Mouse (Mus musculus): ENCODE results near the gene Csf3. TPM values are rescaled to one million over a fixed set of nuclear protein-coding genes. Genes with fewer than 3 reads are reported as not detected.

The Csf3 gene
- total RNA-seq, 2 experiments from 2014 or later = not detected

DNA sequence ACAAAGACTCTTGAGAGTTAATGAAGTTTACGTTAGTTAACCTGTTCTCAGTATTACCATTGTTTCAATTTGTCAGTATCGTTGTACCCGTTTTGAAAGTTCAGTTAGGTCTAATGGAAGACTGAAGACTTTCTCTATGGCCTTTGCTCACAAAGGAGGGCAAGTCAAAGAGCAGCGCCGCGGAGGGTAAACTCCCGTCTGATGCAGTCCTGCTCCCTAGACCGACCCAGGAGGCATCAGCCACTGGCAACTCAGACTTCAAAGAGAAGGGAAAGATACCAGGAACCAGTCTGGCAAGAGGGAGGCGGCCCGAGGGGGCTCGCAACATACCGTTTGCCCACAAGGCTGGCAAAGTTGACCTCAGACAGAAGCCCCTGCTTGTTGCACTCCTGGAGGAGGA is 12.6 kb downstream of the Csf3 start:
- H3K27ac ChIP-seq = no peak overlapping the region
- no peak for DNase-seq (ENCODE audit: extremely low spot score in 1 of 2, low spot score in 2 of 2)
- intact Hi-C loops (cut with DNase I) = no loop called here
- TF ChIP-seq CTCF (IDR thresholded peaks at IDR 0.05) = no peak
- no peak overlapping the region for H3K4me3 ChIP-seq

DNA sequence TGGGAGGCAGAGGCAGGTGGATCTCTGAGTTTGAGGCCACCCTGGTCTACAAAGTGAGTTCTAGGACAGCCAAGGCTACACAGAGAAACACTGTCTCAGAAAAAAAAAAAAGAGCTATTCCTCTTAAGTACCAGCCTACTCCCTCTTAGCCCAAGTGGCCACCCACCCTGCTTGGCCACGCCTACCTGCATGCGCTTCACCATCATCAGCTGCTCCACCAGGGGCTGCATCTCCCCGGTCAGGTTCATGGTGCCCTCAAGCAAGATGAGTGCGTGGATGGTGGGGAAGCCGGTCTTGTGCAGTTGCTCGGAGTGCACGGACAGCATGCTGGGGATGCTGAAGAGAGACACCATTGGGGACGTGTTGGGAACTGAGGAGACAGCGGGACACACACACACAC is 14.9 kb downstream of the Csf3 start:
- intact Hi-C loops (cut with DNase I) = loop anchor here (5.0 kb wide), 1 partner anchor 36 kb away; no protein-coding TSS in a partner anchor

DNA sequence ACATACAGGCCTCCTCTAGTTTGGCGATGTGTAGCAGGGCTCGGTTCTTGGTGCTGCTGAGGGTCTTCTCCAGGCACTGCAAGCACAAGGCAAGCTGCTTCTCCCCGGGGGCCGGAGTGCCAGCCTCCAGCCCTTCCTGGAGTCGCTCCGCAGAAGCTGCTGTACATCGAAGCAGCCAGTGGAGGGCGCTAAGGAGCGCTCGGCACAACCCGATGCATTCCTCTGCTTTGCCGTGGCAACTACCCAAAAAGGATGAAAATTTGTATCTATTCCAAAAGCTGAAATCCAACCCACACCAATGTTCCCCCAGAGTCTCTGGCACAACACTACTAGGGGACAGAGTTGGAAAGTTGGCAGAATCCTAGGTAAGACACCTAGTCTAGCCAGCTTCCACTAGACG is 16.8 kb downstream of the Csf3 start:
- intact Hi-C loops (cut with DNase I) = loop anchor here (2.0 to 5.0 kb wide), 2 partner anchors 23 to 34 kb away; partner anchors contain the start of gene Thra
- peak; percentile 80 to 89 for DNase-seq (ENCODE audit: extremely low spot score in 1 of 2, low spot score in 2 of 2)
- H3K4me3 ChIP-seq = no peak overlapping the region
- H3K27ac ChIP-seq = peak overlapping the region; percentile 50
- TF ChIP-seq CTCF (IDR thresholded peaks at IDR 0.05) = peak; percentile 97

More for the DNA sequence above, 14.9 kb downstream of the Csf3 start:
- no peak for DNase-seq (ENCODE audit: extremely low spot score in 1 of 2, low spot score in 2 of 2)
- Histone ChIP-seq H3K27ac (no peak overlapping the region), H3K4me3 (no peak overlapping the region)
- no peak for TF ChIP-seq CTCF (IDR thresholded peaks at IDR 0.05)

DNA sequence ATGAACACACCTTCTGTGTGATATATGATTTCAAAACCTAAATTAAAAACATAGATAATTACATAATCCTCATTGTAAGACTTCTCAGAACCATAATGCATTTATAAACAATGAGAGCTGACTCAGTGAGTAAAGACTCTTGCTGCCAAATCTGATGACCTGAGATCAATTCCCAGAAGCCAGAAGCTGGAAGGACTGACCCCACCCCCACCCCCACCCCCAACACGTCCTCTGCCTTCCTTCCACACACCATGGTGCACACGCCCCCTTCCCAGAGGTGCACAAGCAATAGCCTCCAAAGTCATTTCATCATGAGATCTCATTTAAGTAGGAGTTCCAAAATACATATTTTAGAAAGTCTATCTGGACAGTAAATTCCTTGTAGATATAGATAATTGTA is 19.7 kb downstream of the Csf3 start:
- TF ChIP-seq CTCF (IDR thresholded peaks at IDR 0.05) = no peak
- intact Hi-C loops (cut with DNase I) = no loop called here
- no peak for DNase-seq (ENCODE audit: extremely low spot score in 1 of 2, low spot score in 2 of 2)
- H3K27ac ChIP-seq = peak overlapping the region; percentile 79
- no peak overlapping the region for H3K4me3 ChIP-seq

DNA sequence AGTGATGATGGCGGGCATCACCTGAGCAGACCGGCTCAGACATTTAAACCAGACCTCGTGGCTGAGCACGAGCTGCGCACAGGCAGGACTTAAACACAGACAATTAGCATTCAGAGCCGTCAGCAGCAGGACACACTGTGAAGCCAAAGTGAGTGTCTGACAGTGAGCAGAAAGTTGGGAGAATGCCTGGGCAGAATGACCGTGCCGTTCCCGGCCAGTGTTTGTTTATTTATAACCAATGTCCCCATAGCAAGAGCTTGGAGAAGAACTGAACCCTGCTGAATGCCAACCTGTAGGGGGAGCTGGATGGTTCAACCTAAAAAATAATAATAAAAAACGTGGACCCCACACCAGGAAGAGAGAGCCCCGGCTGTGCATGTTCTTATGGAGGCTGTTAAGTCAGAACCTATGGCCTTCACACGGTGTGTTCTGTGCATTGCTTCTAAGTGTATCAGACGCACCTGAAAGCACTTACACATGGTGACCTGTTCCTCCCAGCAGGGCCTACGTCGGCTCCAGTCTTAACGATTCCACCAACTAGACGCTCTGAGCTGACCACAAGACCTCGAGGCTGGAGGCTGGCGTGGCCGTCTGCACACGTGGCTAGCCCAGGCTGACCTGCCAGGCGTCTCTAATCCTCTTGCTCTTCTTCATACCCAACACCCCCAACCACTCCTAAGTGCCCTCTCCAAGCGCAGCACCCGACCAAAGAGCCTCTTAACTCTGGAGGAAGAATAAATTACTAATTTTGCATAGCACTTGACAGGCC is 20.6 kb downstream of the Csf3 start:
- peak overlapping the region; percentile 79 for H3K27ac ChIP-seq
- no peak for DNase-seq (ENCODE audit: extremely low spot score in 1 of 2, low spot score in 2 of 2)
- intact Hi-C loops (cut with DNase I) = no loop called here
- no peak overlapping the region for H3K4me3 ChIP-seq
- peak; percentile 55 for TF ChIP-seq CTCF (IDR thresholded peaks at IDR 0.05)

DNA sequence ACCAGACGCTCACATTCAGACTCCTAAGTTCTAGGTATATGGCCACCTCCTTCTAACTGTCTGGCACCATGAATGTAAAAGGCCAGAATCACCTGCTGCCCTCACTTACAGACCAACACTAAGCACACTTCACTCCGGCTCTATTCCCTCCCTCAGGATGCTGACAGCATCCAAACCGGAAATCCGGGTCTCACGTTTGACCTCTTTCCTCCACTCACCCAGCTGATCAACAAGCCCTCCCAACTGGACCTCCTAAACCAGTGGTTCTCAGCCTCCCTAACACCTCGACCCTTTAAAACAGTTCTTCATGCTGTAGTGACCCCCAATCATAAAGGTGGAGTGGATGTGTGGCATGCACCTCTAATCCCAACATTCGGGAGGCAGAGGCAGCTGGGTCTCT is 22.0 kb downstream of the Csf3 start:
- no peak overlapping the region; the same call in 1 of the 2 replicates for H3K27ac ChIP-seq
- intact Hi-C loops (cut with DNase I) = no loop called here
- no peak for TF ChIP-seq CTCF (IDR thresholded peaks at IDR 0.05)
- H3K4me3 ChIP-seq = no peak overlapping the region
- DNase-seq (ENCODE audit: extremely low spot score in 1 of 2, low spot score in 2 of 2) = no peak

DNA sequence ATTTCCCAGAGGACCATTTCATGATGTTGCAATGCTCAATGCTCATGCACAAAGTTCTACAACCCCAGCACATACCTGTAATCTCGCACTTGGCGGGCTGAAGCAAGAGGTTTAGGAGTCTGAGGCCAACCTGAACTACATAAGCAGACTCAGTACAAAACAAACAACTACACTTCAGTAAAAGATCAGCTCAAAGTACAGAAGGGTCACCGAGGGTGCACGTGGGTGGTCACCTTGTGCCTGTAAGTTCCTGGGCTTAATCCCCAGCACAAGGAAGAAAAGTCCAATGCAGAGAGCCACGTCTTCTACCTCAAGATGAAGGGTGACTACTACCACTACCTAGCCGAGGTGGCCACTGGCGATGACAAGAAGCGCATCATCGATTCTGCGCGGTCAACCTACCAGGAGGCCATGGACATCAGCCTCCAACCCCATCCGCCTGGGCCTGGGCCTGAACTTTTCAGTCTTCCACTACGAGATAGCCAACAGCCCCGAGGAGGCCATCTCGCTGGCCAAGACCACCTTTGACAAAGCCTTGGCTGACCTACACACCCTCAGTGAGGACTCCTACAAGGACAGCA is 25.0 kb downstream of the Csf3 start:
- Histone ChIP-seq H3K4me3 (no peak overlapping the region), H3K27ac (no peak overlapping the region)
- intact Hi-C loops (cut with DNase I) = no loop called here
- no peak for DNase-seq (ENCODE audit: extremely low spot score in 1 of 2, low spot score in 2 of 2)
- no peak for TF ChIP-seq CTCF (IDR thresholded peaks at IDR 0.05)

DNA sequence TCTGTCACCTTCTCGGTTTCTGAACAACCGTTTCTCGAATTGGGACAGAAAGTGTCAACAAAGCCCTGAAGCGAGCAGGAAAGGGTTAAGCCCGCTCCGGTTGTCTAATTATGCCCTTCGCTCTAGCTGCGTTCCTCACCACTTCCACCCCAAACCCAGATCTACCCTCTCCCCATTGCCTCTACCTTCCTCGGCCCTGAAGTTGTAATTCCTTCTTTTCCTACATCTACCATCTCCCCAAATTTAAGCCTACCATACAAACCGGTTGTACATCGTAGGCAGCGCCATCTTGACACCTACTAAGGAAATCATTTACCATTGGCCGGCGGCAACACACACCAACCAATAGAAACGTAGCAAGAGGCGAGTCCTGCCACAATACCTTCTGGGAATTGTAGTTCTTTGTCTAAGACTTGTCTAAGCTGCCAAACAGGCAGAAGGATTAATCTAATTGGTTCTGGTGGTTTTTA is 28.1 kb downstream of the Csf3 start, which contains the start of gene Med24:
Med24 (minus strand) TSS at position 317 of the 470 bp plus-strand sequence.
- DNase-seq (ENCODE audit: extremely low spot score in 1 of 2, low spot score in 2 of 2) = peak; percentile 81 to 84
- Histone ChIP-seq H3K27ac (peak within 1 kb of the TSS; percentile 89), H3K4me3 (peak within 1 kb of the TSS; percentile 55)
- intact Hi-C loops (cut with DNase I) = no loop called here
- TF ChIP-seq CTCF (IDR thresholded peaks at IDR 0.05) = no peak

DNA sequence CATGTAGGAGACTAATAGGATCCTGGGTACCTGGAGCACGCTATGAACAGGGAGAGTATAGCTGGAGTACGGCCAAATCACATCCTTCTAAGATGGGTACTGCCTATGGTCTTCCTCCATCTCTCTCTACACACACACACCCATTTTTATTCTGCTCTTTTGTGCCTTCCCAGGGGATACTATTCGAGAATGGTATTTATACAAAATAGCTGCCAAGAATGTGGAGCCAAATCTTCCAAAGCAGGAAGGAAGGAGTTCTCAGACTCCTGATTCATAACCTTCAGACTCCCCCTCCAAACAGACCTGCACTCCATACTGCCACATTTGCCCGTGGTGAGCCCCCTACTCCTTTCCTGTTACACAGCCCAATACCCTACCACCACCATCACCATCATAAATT is 29.7 kb downstream of the Csf3 start:
- DNase-seq (ENCODE audit: extremely low spot score in 1 of 2, low spot score in 2 of 2) = no peak

DNA sequence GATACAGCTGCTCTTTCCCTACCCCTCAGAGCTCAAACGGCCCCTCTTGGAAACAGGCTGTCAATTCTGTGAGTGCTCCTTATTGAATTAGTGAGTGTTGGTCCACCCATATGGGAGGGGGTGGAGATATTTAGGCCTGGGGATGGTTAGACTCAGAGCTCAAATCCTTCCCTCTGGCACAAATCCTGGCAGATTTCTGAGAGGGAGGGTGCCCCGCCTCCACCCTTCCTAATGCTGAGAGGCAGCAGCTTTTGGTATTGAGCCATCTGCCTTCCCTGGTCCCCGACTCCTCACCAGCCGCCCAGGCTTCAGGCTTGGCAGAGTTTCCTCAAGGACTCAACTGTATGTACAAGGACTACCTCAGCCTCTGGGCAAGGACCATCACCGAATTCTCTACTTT is 30.1 kb downstream of the Csf3 start:
- intact Hi-C loops (cut with DNase I) = no loop called here
- DNase-seq (ENCODE audit: extremely low spot score in 1 of 2, low spot score in 2 of 2) = peak in 1 of 2 experiments; percentile 75
- Histone ChIP-seq H3K4me3 (no peak overlapping the region), H3K27ac (peak overlapping the region; percentile 77)
- TF ChIP-seq CTCF (IDR thresholded peaks at IDR 0.05) = no peak

More for the DNA sequence above, 29.7 kb downstream of the Csf3 start:
- intact Hi-C loops (cut with DNase I) = no loop called here
- no peak for TF ChIP-seq CTCF (IDR thresholded peaks at IDR 0.05)
- H3K27ac ChIP-seq = peak overlapping the region; percentile 77
- no peak overlapping the region for H3K4me3 ChIP-seq

DNA sequence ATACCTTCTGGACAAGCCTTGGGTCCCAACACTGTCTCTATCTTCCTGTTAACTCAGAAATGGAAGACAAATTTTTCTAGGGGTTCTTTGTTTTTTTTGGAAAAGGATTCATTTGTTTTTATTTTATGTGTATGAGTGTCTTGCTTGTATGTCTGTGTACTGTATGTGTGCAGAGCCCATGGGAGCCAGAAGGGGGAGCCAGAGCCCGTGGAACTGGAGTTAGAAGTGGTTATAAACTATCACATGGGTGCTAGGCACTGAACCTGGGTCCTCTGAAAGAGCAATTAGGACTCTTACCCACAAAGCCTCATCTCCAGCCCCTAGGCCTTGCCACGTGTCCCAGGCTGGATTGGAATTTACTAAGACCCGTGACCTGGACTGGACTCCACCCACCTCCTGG is 33.0 kb downstream of the Csf3 start:
- Histone ChIP-seq H3K27ac (no peak overlapping the region; the same call in 1 of the 2 replicates), H3K4me3 (no peak overlapping the region)
- TF ChIP-seq CTCF (IDR thresholded peaks at IDR 0.05) = peak; percentile 34
- intact Hi-C loops (cut with DNase I) = no loop called here
- no peak for DNase-seq (ENCODE audit: extremely low spot score in 1 of 2, low spot score in 2 of 2)

DNA sequence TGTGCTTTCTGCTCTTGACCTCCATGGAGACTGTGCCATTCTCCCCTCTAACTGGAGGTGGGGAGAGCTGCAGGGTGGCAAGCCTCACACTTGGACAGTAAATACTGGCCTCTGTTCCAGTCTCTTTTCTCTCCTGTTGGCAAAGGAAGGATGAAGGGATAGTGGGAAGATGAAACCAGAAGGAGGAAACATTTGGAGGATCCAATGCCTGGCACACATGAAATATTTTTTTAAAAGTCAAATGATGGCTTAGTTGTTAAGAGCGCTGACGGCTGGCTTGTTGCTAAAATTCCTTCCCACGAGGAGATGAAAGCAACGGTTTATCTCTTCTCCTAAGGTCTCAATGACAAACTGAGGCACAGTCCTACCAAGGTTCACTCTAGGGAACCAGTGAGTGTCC is 34.0 kb downstream of the Csf3 start:
- no peak for DNase-seq (ENCODE audit: extremely low spot score in 1 of 2, low spot score in 2 of 2)

More for the DNA sequence above, 34.0 kb downstream of the Csf3 start:
- Histone ChIP-seq H3K27ac (peak overlapping the region; percentile 73), H3K4me3 (no peak overlapping the region)
- TF ChIP-seq CTCF (IDR thresholded peaks at IDR 0.05) = no peak
- intact Hi-C loops (cut with DNase I) = no loop called here
